Mouse (Mus musculus) neural tube, embryonic 13.5 days (tissue): ENCODE results near the gene Itpr1. TPM values are rescaled to one million over a fixed set of nuclear protein-coding genes. Genes with fewer than 3 reads are reported as not detected.

Experiments used
- ATAC-seq: fragments of 200-750 bp; cut with Nextera tagmentation; 2 replicates; pipeline ENCODE4 v1.8.0; 2017; ENCODE audit warnings: low read depth, mild to moderate bottlenecking, moderate TSS enrichment, moderate library complexity
- H3K27ac ChIP-seq: fragments of 300-500 bp; sonication (generic); replicated peaks from 2 replicates; pipeline ENCODE4 v1.5.1; 2015; ENCODE audit warnings: moderate library complexity, mild to moderate bottlenecking, inconsistent platforms
- H3K27me3 ChIP-seq: fragments of 300-500 bp; sonication (generic); 2 replicates; pipeline ENCODE4 v1.6.1; 2015; ENCODE audit warnings: mild to moderate bottlenecking, inconsistent platforms
- H3K36me3 ChIP-seq: fragments of 300-500 bp; sonication (generic); 2 replicates; pipeline ENCODE4 v1.6.1; 2015; ENCODE audit warnings: mild to moderate bottlenecking, inconsistent platforms
- H3K4me1 ChIP-seq: fragments of 300-500 bp; sonication (generic); replicated peaks from 2 replicates; pipeline ENCODE4 v1.6.1; 2015; ENCODE audit warnings: inconsistent platforms
- H3K4me2 ChIP-seq: fragments of 300-500 bp; sonication (generic); 2 replicates; pipeline ENCODE4 v1.6.1; 2015; ENCODE audit warnings: inconsistent platforms, mild to moderate bottlenecking, moderate library complexity
- H3K4me3 ChIP-seq: fragments of 300-500 bp; sonication (generic); 2 replicates; pipeline ENCODE4 v1.5.1; 2015; ENCODE audit warnings: mild to moderate bottlenecking, inconsistent platforms
- H3K9ac ChIP-seq: fragments of 300-500 bp; sonication (generic); 2 replicates; pipeline ENCODE4 v1.6.1; 2015; ENCODE audit warnings: moderate library complexity, mild to moderate bottlenecking, inconsistent platforms
- H3K9me3 ChIP-seq: fragments of 300-500 bp; sonication (generic); 2 replicates; pipeline ENCODE4 v1.6.1; 2016; ENCODE audit warnings: inconsistent platforms
- WGBS: fragments of 180-500 bp; shearing (Covaris S2); methylation state at CpG from one replicate; pipeline ENCODE4 v1.1.7; 2015; 5-methylcytosine and 5-hydroxymethylcytosine counted together
- polyA plus RNA-seq: library from polyadenylated mRNA; unstranded; fragments of >200 nt; fragmentation: Nextera tagmentation; extraction: Ambion mirVana; gene quantifications from 2 replicates; pipeline ENCODE4 v1.2.1, GENCODE M21; 2015

Gene Itpr1
- polyA plus RNA-seq, 1 experiment from 2014 or later, result 4.2 TPM

DNA sequence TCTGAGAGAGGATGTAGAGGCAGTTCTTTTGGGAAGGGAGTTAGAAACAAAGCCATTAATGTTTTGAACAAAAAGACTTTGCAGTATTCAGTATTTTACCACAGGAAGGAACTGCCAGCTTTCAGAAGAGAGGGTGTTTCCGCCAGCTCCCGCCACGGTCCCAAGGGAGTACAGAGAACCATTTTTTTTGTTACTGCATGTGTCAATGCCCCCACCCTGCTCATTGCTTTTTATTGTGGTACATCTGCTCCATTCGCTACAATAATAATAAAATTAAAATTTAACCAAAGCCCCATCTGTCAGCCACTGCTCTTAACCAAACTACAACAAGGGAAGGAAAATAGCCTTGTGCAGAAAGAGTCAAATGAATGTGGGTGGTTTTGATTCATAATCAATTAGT lies 20.3 kb upstream of the Itpr1 start:
- H3K9me3 ChIP-seq, result no peaks in the 10 kb centered on the region
- no peak overlapping the region for H3K4me3 ChIP-seq
- no peak overlapping the region for H3K27ac ChIP-seq
- ATAC-seq, result no peak
- H3K36me3 ChIP-seq, result no peaks in the 10 kb centered on the region
- WGBS, result 40% methylated on average over 4 of the region's 4 CpGs
- H3K9ac ChIP-seq, result no peak overlapping the region
- no peak overlapping the region for H3K4me2 ChIP-seq
- no peaks in the 10 kb centered on the region for H3K4me1 ChIP-seq
- H3K27me3 ChIP-seq, result no peaks in the 10 kb centered on the region

DNA sequence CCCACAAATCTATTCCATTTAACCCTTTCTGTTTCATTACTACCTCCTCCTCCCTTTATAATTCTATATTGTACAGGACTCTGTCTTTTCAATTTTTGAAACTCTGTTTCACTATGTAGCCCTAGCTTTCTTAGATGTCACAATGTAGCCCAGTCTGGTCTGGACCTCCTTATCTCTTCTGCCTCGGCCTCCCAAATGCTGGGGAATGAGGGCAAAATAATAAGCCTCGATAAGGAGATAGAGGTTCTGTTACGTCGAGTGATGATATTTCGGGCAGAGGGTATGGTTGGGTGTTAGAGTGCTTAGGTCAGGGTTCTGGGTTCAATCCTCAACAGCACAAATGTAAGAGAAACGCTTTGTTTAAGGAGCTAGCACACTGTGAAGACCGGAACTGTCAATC lies 16.2 kb upstream of the Itpr1 start:
- WGBS, result 83% methylated on average over 7 of the region's 7 CpGs
- no peaks in the 10 kb centered on the region for H3K9me3 ChIP-seq
- H3K27ac ChIP-seq, result no peak overlapping the region
- H3K4me1 ChIP-seq, result no peaks in the 10 kb centered on the region
- no peaks in the 10 kb centered on the region for H3K36me3 ChIP-seq
- no peak overlapping the region for H3K9ac ChIP-seq
- H3K4me2 ChIP-seq, result no peak overlapping the region
- H3K4me3 ChIP-seq, result no peak overlapping the region
- no peaks in the 10 kb centered on the region for H3K27me3 ChIP-seq
- ATAC-seq, result no peak

DNA sequence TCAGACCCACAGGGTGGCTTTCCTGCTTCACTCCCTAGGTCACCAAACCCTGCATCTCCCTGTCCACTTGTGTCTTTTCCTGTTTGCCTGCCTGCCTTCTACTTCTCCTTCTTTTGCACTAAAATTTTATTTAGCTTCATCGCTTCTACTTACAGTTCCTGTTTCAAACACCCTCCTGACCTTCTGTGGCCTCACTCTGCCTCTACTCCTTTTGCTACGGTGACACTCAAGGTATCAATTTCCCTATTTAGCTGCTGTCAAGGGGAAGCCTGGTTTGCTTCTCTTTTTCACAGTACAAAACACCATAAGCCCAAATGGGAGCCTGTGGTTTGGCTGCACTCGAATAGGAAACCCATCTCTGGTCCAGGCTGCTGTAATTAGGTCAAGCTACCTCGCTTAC lies 15.8 kb upstream of the Itpr1 start:
- Histone ChIP-seq H3K4me3 (no peak overlapping the region), H3K4me1 (no peaks in the 10 kb centered on the region), H3K4me2 (no peak overlapping the region), H3K36me3 (no peaks in the 10 kb centered on the region), H3K27me3 (no peaks in the 10 kb centered on the region), H3K27ac (no peak overlapping the region), H3K9ac (no peak overlapping the region), H3K9me3 (no peaks in the 10 kb centered on the region)
- no peak for ATAC-seq
- WGBS, result 75% methylated on average over 4 of the region's 4 CpGs

DNA sequence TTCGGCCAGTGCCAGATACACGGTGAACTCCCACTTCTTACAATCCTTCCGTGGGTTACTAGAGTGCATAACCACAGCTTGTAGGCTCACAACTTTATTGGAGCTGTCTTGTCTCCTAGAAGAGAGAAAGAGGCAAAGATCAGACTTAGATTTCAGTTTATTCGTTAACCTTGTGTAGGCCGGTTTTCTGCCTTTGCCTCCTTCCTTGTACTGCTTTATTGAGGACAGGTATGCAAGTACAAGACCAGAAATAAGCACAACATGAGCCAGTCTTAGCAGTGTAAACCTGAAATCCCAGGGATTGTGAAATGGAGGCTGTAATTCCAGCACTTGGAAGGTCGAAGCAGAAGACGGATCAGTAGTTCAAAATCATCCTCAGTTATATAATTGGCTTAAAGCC lies 14.6 kb upstream of the Itpr1 start:
- Histone ChIP-seq H3K9ac (no peak overlapping the region), H3K4me2 (no peak overlapping the region), H3K27ac (no peak overlapping the region), H3K9me3 (no peaks in the 10 kb centered on the region), H3K36me3 (no peaks in the 10 kb centered on the region), H3K4me1 (no peaks in the 10 kb centered on the region), H3K27me3 (no peaks in the 10 kb centered on the region), H3K4me3 (no peak overlapping the region)
- 90% methylated on average over 7 of the region's 7 CpGs for WGBS
- no peak for ATAC-seq

DNA sequence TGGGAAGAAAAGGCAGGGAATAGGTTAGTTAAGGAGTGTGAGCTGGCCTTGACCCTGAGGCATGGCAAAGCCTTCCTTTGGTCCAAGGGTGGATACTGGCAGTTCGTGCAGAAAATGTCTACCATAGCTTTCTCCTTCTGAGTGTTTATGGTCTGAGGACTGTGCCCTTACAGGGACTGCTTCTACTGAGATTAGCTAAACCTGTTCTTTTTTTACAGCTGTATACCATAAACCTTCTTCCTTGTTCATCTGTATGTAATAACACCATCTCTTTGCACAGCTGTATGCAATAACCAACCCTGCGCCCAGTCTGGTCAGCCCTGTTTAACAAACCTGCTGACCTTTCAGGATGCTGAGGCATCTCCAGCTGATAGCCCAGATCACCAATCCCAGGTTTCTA lies 8.6 kb upstream of the Itpr1 start:
- WGBS, result 98% methylated on average over 2 of the region's 2 CpGs
- Histone ChIP-seq H3K27ac (no peak overlapping the region), H3K36me3 (no peaks in the 10 kb centered on the region), H3K9me3 (no peaks in the 10 kb centered on the region), H3K27me3 (no peaks in the 10 kb centered on the region), H3K4me3 (no peak overlapping the region), H3K4me2 (no peak overlapping the region), H3K9ac (no peak overlapping the region), H3K4me1 (no peaks in the 10 kb centered on the region)
- ATAC-seq, result no peak

DNA sequence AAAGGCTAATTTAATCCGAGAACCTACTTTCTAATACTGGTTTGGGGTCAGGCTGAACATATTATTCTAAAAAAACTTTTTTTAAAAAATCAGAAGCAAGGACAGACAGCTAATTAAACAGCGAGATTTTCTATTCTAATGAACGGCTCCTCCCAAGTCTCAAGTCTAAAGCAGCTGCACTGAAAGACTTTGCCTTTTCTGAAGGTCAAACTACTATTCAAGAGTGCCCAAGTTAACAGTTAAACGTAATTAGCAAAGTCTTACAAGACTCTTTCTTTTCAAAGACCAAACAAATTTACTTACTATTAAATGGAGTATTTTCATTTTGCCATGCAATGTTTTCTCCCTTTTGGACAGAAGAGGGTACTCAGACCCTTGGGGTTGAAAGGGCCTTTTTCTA lies 6.8 kb upstream of the Itpr1 start:
- Histone ChIP-seq H3K27ac (no peak overlapping the region), H3K9me3 (no peaks in the 10 kb centered on the region), H3K4me2 (no peak overlapping the region), H3K4me1 (no peaks in the 10 kb centered on the region), H3K36me3 (no peaks in the 10 kb centered on the region), H3K27me3 (no peaks in the 10 kb centered on the region), H3K9ac (no peak overlapping the region), H3K4me3 (no peak overlapping the region)
- no peak for ATAC-seq
- WGBS, result 86% methylated on average over 4 of the region's 4 CpGs

DNA sequence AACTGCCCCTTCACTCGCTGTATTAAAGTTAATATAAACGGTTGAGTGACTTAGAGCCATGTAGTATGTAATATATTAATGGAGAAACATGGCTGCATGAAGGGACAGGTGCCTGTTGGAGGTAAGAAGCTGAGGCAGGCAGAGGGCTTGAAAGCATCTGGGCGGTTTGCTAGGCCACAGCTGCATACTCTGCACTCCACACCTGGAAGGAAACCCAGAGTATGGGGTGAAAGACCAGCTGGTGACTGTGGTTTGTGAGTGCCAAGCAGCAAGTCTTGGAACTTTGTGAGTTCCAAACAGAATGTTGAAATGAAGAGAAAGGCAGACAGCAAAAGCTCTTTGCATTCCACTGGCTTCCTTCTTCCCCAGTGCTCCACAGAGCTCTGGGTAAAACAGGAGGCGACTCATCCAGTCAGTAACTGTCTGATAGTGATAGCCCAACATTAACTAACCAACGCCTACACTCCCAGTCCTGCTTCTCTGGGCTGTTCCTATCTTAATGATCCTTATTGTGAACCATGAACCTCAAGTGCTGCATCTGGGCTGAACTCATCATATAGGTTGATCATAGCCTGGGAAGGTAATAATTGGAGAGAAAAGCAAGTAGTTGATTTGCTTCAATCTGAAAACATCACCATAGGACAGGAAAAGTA lies 5.9 kb upstream of the Itpr1 start:
- Histone ChIP-seq H3K4me3 (no peak overlapping the region), H3K36me3 (no peaks in the 10 kb centered on the region), H3K4me2 (no peak overlapping the region), H3K9ac (no peak overlapping the region), H3K27ac (no peak overlapping the region), H3K9me3 (no peaks in the 10 kb centered on the region), H3K27me3 (0 out of 2 replicates have a peak, but pooled peaks cover 4% of the 10 kb centered on the region), H3K4me1 (peaks cover 6% of the 10 kb centered on the region)
- WGBS, result 84% methylated on average over 5 of the region's 5 CpGs
- ATAC-seq, result no peak

DNA sequence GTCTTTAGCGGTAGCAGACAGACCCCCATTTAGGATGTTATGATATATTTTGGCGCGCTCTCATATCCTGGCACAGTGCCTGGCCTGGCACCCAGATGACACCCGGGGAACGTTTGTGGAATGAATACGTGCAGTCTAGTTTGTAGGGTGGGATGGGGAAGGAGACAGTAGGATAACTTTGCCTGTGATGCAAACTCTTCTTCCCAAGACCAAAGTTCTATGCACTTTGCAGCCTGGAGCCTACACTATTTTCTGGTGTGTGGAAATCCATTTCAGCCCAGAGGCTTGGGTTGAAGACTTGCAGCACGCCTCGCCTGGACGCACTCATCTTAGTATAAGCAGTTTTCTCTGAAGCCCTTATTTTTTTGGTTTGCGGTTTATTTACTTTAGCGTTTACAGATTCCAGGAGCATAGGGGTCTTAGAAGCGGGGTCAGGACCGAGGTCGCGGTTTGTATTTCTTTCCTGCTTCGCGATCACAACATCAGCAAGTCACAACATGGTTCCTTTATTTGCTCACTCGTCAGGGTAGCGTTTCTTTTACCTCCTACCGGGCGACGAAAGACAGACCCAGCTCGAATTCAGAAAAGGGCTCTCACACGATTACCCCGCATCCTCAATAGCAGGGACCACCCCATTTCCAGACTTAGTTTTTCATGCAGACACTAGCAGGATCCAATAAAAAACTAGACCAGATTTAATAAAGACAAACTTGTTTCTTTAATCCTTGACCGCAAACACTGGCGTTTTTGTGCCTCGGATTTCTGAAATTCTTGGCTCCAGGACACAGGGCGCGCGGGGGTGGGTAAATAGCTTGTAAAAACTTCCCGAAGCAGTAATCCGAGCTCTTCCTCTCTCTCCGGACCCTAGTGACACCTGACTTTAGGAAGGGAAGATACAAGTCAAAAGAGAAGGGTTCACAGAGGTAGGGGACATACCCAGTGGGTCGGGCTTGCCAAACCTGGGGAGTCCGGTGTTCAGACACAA lies 708 bp upstream of the Itpr1 start:
- no peak overlapping the region for H3K27ac ChIP-seq
- peak overlapping the region; percentile 61 for H3K9ac ChIP-seq
- peaks cover 25% of the 10 kb centered on the region for H3K4me1 ChIP-seq
- H3K4me2 ChIP-seq, result peak overlapping the region; percentile 94
- no peaks in the 10 kb centered on the region for H3K36me3 ChIP-seq
- H3K27me3 ChIP-seq, result 0 out of 2 replicates have a peak, but pooled peaks cover 4% of the 10 kb centered on the region
- peak overlapping the region; percentile 77 for H3K4me3 ChIP-seq
- ATAC-seq, result peak; percentile 36; the same call in 1 of the 2 replicates
- no peaks in the 10 kb centered on the region for H3K9me3 ChIP-seq
- WGBS, result 9% methylated on average over 36 of the region's 36 CpGs

DNA sequence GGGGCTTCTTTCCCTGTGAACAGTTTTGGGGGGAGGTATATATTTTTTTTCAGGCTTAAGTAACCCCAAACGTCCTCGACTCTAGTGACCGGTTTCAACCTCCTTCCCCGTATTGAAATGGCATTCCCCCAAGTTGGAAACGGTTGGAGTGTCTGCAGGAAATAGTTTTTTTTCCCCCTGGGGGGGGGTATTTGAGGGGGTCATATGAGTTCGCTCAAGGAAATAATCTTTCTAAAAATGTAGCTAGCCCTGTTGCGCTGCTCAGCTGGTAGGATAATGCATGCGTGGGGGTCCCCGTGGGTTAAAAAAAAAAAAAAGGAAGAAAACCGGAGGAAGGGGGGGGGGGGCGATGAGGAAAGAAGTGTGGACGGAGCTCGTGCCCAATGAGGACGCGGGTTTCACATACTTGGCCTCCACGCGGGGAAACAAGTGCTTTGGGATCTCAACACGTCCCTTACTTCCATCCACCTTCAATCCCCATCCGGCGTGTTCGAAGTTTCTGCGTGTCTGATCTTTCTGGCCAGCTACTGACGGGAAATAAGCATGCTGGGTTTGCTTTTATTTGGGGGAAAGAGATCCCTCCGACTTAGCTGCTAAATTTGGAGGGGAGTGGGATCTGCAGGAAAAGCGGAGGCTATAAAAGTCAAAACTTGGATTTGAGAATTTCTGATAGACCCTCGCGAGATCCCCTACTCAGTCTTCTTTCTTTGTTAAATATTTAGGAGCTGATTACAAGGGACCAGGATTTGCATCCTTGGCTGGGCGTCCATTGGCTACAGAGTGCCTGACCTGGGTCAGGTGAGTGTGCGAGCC lies 791 bp downstream of the Itpr1 start:
- H3K4me1 ChIP-seq, result peaks cover 25% of the 10 kb centered on the region
- peak overlapping the region; percentile 77 for H3K4me3 ChIP-seq
- peak overlapping the region; percentile 94 for H3K4me2 ChIP-seq
- H3K27ac ChIP-seq, result no peak overlapping the region
- 1% methylated on average over 28 of the region's 29 CpGs for WGBS
- 0 out of 2 replicates have a peak, but pooled peaks cover 4% of the 10 kb centered on the region for H3K27me3 ChIP-seq
- no peak for ATAC-seq
- peak overlapping the region; percentile 74 for H3K9ac ChIP-seq
- no peaks in the 10 kb centered on the region for H3K9me3 ChIP-seq
- H3K36me3 ChIP-seq, result no peaks in the 10 kb centered on the region

DNA sequence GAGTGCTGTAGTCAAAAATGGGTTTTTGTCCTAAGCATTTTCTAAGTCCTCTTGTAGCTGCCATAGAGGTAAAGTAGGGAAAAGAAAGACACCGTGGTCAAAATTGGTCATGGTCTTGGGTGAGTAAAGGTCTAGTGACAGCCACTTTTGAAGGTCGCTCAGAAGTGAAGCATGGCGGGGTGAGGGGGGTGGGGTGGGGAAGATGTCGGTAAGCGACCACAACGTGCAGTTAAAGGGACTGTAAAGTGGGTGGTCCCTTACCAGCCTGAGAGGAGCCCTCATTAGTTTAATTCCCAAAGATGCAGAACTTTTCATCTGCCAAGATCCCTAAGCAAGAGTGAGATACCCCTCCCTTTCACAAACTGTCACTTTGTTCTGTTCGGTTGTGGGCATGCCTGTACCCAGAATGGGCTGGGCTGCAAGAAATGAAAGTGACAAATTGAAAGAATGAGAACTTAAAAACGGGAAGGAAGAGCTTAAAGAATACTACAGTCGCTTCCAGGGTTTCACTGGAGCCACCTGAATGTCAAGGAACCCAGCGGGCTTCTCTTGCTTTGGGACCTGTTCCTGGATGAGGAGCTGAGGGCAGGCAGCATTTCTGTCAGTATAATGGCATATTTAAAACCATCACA lies 1.5 kb downstream of the Itpr1 start:
- Histone ChIP-seq H3K27me3 (0 out of 2 replicates have a peak, but pooled peaks cover 4% of the 10 kb centered on the region), H3K4me1 (peaks cover 25% of the 10 kb centered on the region), H3K9me3 (no peaks in the 10 kb centered on the region), H3K4me2 (peak overlapping the region; percentile 94), H3K36me3 (no peaks in the 10 kb centered on the region), H3K4me3 (peak overlapping the region; percentile 77), H3K27ac (no peak overlapping the region), H3K9ac (peak overlapping the region; percentile 74; the same call in 1 of the 2 replicates)
- 10% methylated on average over 10 of the region's 10 CpGs for WGBS
- no peak for ATAC-seq

DNA sequence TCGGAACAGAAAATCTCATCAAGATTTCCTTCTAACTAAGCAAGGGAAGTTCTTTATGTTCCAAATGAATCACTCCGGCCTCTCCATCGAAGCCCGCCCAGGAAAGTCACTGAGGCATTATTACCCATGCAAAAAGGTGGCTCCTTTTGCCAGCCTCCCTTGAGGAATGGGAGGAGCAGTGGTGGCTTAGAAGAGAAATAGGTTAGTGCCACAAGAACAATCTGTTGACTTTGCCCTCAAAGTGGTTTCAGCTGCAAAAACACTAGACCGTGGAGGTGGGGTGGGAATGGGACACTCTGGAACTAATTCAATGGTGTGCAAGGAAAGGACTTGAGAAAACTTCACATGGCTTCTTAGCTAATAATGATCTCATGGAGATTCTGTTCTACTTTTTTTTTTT lies 3.2 kb downstream of the Itpr1 start:
- ATAC-seq, result no peak

More for the DNA sequence above, 3.2 kb downstream of the Itpr1 start:
- 76% methylated on average over 5 of the region's 5 CpGs for whole genome bisulfite sequencing
- H3K27ac ChIP-seq, result no peak overlapping the region
- H3K27me3 ChIP-seq, result 0 out of 2 replicates have a peak, but pooled peaks cover 4% of the 10 kb centered on the region
- no peaks in the 10 kb centered on the region for H3K36me3 ChIP-seq
- peaks cover 25% of the 10 kb centered on the region for H3K4me1 ChIP-seq
- no peak overlapping the region for H3K4me3 ChIP-seq
- no peak overlapping the region for H3K9ac ChIP-seq
- H3K4me2 ChIP-seq, result no peak overlapping the region
- H3K9me3 ChIP-seq, result no peaks in the 10 kb centered on the region
